Mouse (Mus musculus): ENCODE measurements around the gene Moxd2. TPM values are rescaled to one million over a fixed set of nuclear protein-coding genes. Genes with fewer than 3 reads are reported as not detected.

Moxd2 gene
- polyA plus RNA-seq, 1 experiment from 2014 or later: not detected

Other genes with a start within 250 kb of the Moxd2 start
- gene Prss58, start 12.9 kb upstream of the Moxd2 start, polyA plus RNA-seq (2014; fragmentation: Nextera tagmentation; extraction: Ambion mirVana): not detected in 2 replicates
- not detected in 2 replicates for gene 1700074P13Rik, start 53.1 kb upstream of the Moxd2 start, polyA plus RNA-seq (2014; fragmentation: Nextera tagmentation; extraction: Ambion mirVana)
- not detected in 2 replicates for gene Gm4744, start 64.4 kb upstream of the Moxd2 start, polyA plus RNA-seq (2014; fragmentation: Nextera tagmentation; extraction: Ambion mirVana)
- gene 1810009J06Rik, start 77.3 kb upstream of the Moxd2 start, polyA plus RNA-seq (2014; fragmentation: Nextera tagmentation; extraction: Ambion mirVana): not detected in 2 replicates
- gene Gm2663, start 112.0 kb upstream of the Moxd2 start, polyA plus RNA-seq (2014; fragmentation: Nextera tagmentation; extraction: Ambion mirVana): not detected in 2 replicates
- not detected in 2 replicates for gene 2210010C04Rik, start 148.0 kb upstream of the Moxd2 start, polyA plus RNA-seq (2014; fragmentation: Nextera tagmentation; extraction: Ambion mirVana)

Data from embryonic facial prominence, embryonic 14.5 days (tissue).